Mouse (Mus musculus) heart, postnatal 25 days (tissue): ENCODE measurements at regions not wholly inside any gene's neighbourhood (a gene's known extent, or its start where the extent isn't known, plus 50 kb on each side); places are given as distances from the start of the nearest gene placed in this dataset.
"Not testable (repeated sequence)": the region's sequence is repeated elsewhere in the genome, so short reads cannot be mapped to it uniquely, and the experiment has no call there.

ENCODE experiments used
- DNase-seq: peaks from one replicate; pipeline ENCODE4 v3.0.0; 2022; ENCODE audit warnings: low spot score
- intact Hi-C: fragments of 180-260 bp; cut with DNase I; formaldehyde crosslinking; loops from one replicate; pipeline ENCODE4 v1.15.1; 2025

DNA sequence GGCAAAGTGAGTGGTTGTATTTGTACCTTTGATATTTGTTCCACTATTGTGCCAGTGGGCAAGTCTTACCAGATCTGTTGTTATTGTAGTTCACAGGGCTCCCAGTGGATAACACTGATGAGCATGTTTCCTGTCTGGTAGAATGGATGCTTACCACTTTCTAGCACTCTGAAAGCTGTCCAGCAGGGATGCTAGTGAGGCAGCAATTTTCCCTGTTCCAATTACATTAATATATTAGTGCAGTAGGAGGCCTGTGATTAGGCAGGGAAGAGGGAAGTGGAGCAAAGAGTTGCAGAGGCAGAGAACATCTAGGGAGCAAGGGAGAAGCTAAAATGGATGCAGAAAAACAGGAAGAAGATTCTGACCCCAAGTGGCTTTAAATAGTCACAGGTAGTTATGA, 348.0 kb downstream of the Adam29 start:
- intact Hi-C loops = loop anchor here (5.0 kb wide), 1 partner anchor 126 kb away; no protein-coding TSS in a partner anchor
- DNase-seq = not testable (repeated sequence)

DNA sequence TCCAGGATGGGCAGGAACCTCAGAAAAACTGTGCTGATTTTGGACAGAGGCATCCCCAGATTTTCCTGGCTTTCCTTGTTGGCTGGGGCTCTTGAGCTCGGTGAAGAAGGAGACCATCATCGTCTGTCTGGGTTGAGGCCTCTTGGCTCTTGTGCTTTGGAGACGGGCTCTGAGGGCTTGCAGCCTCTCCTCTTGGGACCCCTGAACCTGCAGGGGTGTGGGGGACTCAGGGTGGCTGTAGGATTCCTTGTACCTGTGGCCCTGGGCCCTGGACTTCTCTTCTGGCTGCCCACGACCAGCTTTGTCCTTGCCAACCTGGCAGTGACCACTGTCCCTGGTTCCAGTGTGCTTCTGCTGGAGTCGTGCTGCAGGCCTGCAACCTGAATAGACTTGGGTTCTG, 367.9 kb downstream of the Adam29 start:
- intact Hi-C loops = no loop called here
- no peak for DNase-seq

DNA sequence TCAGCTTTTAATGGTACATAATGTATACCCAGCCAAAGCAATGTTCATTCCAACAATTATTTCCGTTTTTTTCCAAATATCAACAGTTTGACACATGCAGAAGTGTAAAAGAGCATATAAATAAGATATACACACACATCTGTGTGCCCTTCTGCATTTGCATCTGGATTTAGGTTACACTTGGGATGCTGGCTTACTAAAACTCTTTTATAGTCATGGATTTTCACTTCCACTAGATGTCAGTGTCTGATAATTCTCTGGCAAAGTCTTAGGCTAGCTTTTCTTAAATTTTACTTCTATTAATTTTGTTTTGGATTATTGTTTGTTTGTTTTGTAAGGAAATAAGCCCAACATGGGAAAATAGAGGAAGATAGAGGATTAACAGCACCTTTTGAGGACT, 377.4 kb downstream of the Adam29 start:
- DNase-seq, intact Hi-C loops: not testable (repeated sequence)

DNA sequence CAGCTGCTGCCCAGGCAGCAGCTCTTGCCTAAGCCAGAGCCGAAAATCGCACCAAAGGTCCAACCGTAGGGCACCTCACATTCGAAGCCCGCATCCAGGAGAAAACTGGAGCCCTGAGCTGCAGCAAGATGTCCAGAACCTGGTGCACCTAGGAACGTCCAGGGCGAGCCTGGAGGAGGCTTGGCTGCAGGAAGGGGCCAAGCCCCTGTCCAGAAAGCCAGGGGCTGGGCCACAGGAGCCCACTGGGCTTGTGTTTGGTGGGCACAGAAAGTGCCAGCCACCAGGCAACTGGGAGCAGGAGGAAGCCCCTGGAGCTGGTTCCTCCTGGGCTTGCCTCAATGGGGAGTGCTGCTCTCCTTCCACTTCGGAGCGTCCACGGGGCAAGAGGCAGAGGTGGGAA, 387.6 kb downstream of the Adam29 start:
- intact Hi-C loops = not testable (repeated sequence)
- DNase-seq = peak; percentile 17

DNA sequence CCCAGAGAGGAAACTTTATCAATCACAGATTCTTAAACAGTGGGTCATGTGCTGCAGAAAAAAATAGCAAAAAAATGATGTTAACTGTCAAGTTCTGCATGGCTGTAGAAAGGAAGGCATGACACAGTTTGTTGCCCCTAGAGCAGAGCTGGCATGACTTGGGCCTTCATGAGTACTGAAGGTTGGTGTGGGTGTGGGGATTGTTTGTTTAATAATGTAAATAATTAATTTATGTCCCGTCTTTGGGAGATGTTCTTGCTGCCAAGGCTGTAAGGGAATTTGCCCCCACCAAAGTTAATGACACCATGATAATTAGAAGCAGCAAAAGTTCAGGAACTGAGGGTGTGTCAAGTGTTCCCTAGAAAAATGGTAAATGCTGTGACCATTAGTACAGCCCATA, 429.4 kb downstream of the Adam29 start:
- DNase-seq = no peak
- intact Hi-C loops = loop anchor here (5.0 kb wide), 1 partner anchor 135 kb away; no protein-coding TSS in a partner anchor

DNA sequence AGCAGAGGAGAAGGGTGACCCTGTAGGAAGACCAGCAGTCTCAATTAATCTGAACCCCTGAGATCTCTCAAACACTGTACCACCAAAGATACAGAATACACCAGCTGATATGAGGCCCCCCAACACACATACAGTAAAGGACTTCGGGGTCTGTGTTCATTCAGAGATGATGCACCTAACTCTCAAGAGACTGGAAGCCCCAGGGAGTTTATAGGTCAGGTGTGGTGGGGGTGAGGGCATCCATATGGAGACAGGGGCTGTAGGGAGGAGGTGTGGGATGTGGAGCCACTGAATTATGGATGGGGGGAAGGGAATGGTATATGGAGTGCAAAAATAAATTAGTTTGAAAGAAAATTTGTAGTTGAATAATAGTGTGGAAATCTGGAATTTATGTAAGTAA, 429.8 kb downstream of the Adam29 start:
- intact Hi-C loops = loop anchor here (5.0 kb wide), 1 partner anchor 135 kb away; no protein-coding TSS in a partner anchor
- peak; percentile 3 for DNase-seq

GRCm38 (mm10) chr8:55472386-55472785, 434.4 kb downstream of the Adam29 start:
- intact Hi-C loops = no loop called here
- no peak for DNase-seq

GRCm38 (mm10) chr8:55466771-55467170, 440.0 kb downstream of the Adam29 start:
- intact Hi-C loops = not testable (repeated sequence)
- peak; percentile 1 for DNase-seq

GRCm38 (mm10) chr8:55465951-55466350, 440.8 kb downstream of the Adam29 start:
- intact Hi-C loops, DNase-seq: not testable (repeated sequence)

DNA sequence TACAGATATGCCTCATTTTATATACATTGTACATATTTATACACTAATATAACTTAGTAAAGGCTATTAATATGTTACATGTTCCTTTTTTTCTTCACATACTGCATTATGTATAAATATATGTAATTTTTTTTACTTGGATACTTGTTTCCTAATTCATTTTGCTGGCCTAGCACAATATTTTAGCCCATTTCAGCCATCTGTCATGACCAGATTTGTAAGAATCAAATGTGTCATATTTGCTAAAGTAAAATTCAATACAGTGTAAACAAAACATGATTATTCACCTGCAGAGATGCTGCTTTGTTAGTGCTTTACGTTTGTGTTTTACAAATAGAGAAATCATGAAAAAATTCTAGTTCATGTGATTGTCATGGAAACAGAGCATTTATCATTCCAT, 441.3 kb downstream of the Adam29 start:
- no peak for DNase-seq
- intact Hi-C loops = no loop called here

DNA sequence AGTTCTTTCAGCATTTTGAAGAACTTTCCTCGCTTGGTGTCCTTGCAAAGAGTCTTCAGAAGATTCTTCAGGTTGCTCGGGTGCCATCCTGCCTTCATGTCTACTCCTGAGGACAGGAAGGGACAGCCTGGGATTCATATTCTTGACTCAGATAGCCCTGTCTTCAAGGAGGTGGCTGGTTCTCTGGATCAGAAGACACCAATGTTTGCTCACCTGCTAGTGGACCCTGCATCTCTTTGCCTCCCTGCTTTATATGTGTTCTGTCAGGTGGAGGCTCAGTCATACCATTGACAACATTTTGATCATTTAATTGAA, 441.9 kb downstream of the Adam29 start:
- intact Hi-C loops = no loop called here
- DNase-seq = no peak

DNA sequence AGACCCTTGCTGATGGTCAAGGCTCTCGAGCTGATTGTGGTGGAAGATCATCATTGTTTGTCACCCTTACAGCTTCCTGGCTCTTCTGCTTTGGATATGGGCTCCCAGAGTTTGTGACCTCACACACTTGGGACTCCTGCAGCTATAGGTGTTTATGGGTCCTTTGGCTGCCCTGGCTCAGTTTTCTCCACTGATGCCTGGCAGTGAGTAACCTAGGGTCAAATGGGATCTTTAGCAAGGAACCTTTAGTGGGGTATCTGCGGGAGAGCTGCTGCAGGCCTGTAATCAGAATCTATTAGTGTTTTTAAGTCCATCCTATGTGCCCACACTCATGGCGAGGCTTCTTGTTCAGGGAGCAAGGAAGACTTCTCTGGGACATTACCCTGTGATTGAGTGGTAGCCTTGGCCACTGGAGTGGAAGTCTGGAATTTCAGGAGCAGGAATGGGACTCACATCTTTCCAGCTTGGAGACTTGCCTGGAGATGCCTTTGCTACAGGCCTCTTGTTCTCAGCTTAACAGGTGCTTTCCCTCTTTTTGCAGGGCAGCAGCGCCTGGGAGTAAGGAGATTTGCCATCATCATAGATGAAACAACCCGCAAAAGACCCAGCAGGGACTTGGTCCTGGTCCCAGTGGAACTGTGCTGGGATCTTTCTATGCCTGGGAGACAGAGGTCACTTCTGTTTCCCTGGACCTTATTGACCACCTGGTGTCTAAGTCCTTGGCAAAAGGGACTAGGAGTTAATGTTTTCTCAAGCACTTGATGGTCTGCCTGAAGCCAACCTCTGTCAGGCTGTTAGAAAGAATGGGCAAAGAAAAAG, 442.5 kb downstream of the Adam29 start:
- DNase-seq = no peak
- intact Hi-C loops = no loop called here

- DNase-seq, intact Hi-C loops: not testable (repeated sequence)
Observed at GRCm38 (mm10) chr8:55460790-55461189, 446.0 kb downstream of the Adam29 start.

GRCm38 (mm10) chr8:55457436-55457835, 449.3 kb downstream of the Adam29 start:
- DNase-seq = no peak
- intact Hi-C loops = no loop called here
